Mouse (Mus musculus): ENCODE data around the gene Acvr1b.

DNA sequence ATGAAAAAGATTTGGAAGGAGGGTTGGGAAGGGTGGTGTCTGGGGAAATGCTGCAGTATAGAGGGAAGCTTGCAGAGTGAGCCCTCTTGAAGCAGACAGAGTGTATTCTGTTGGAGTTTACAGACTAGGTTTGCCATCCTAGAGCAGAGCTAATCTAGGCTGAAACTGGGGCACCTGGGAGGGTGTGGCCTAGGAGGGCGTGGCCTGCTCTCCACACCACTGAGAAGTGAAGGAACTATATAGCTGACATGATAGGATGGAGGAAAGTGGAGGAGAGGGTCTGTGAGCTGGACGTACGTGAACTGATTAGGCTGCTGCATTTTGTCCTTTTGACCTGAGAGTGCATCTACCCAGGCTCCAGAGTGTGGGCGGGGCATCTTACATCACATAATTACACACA is 29.8 kb downstream of the Acvr1b start:
- TF ChIP-seq CTCF (IDR thresholded peaks at IDR 0.05) (no peak), EP300 (IDR thresholded peaks at IDR 0.05) (no peak)

All from lung, postnatal 0 days (tissue).